Mouse (Mus musculus) cortical plate, adult 2 months (tissue): Measurements from ENCODE around the gene Epas1.

Source experiments
- CTCF ChIP-seq: fragments of 200-500 bp; IDR thresholded peaks from 2 replicates; pipeline ENCODE4 v1.5.1; 2011; ENCODE audit warnings: mild to moderate bottlenecking, control low read depth, low read length; ENCODE audit not compliant: insufficient read depth; ENCODE audit errors: extremely low read depth
- POLR2A ChIP-seq: fragments of 200-500 bp; IDR thresholded peaks from 2 replicates; pipeline ENCODE4 v1.6.1; 2011; ENCODE audit warnings: mild to moderate bottlenecking, low read length, control low read depth; ENCODE audit not compliant: insufficient read depth; ENCODE audit errors: extremely low read depth

DNA sequence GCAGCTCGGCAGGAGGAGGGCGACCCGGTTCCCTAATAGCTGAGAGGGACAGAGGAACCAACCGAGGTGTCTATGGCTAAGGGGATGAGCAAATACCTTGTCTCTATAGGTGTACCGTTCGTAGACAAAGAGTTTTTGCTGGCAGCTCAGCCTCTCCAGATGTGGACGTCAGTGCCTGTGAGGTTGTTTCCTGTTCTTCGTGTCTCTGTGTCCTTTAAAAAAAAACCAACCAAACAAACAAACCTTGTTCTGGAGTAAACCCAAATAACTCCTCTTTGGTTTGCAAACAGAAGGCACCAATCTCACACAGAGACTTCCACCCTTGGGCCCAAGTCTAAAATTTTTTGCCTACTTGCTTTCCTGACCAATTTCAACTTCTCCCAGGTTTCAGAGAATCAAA, 43.1 kb upstream of the Epas1 start:
- no peak for TF ChIP-seq POLR2A
- no peak for TF ChIP-seq CTCF
